In genomic region chr11:76992886-76993285, GRCm38 (mm10) we compare ENCODE assay signal across 13 mouse cellular contexts. TPM values are rescaled to one million over a fixed set of nuclear protein-coding genes. Genes with fewer than 3 reads are reported as not detected.
DNase-seq lines count a peak whose midpoint lies in the region; ATAC-seq and TF ChIP-seq lines count a peak whose summit lies in the region.
"Had no signal": no experiment of that assay in that cellular context is flagged by ENCODE, and none has a peak within 500 bp of the region (broad histone marks: within the 10 kb centered on the region; RNA-seq: fewer than 3 reads in every experiment).

No protein-coding gene starts in this region.

- H3K27me3 ChIP-seq in forebrain, embryonic 11.5 days (ENCODE audit: control insufficient read depth, insufficient read depth, low read length), result peaks cover 6% of the 10 kb centered on the region

- H3K9ac ChIP-seq in forebrain, embryonic 11.5 days (ENCODE audit: low read length), result no peak overlapping the region
- H3K9ac ChIP-seq: lung, embryonic 15.5 days had no signal

- no peaks in the 10 kb centered on the region; the same call in 1 of the 2 replicates for H3K36me3 ChIP-seq in forebrain, embryonic 11.5 days (ENCODE audit: control insufficient read depth, insufficient read depth, low read length)

- no peak for TF ChIP-seq POLR2A in lung, adult 2 months (IDR thresholded peaks at IDR 0.05; ENCODE audit: borderline replicate concordance, extremely low read depth, low read depth, low read length)

- intact Hi-C loops in left cerebral cortex, postnatal 14 days (cut with DNase I), result no loop called here

- peak; percentile 36 to 38 for DNase-seq in lung, postnatal 4 days
- DNase-seq in lung, adult 2 months, result no peak
- peak; percentile 44 for DNase-seq in spleen, adult 12 weeks (ENCODE audit: low spot score)
- DNase-seq in thymus, postnatal 4 days, result peak; percentile 53
- DNase-seq in left cerebral cortex, postnatal 14 days (ENCODE audit: low spot score in 2 of 2), result no peak
- no peak for DNase-seq in forebrain, embryonic 11.5 days (ENCODE audit: low spot score)
- no peak for DNase-seq in cerebellum, postnatal 36 days
- DNase-seq: cerebellum, adult 9-11 months had no signal

- H3K9me3 ChIP-seq in forebrain, embryonic 11.5 days (ENCODE audit: control insufficient read depth, low read length), result no peaks in the 10 kb centered on the region
- H3K9me3 ChIP-seq: lung, embryonic 15.5 days had no signal

- H3K27ac ChIP-seq in forebrain, embryonic 11.5 days (ENCODE audit: low read depth, low read length), result no peak overlapping the region
- H3K27ac ChIP-seq: lung, embryonic 15.5 days had no signal

- H3K4me2 ChIP-seq in forebrain, embryonic 11.5 days (ENCODE audit: low read depth, low read length, severe bottlenecking), result no peak overlapping the region
- H3K4me2 ChIP-seq: lung, embryonic 15.5 days had no signal

- ATAC-seq in common myeloid progenitor, adult 5-6 weeks (replicated peaks; ENCODE audit: low read depth, poor library complexity, severe bottlenecking), result peak; percentile 78
- ATAC-seq in forebrain, embryonic 11.5 days (replicated peaks; ENCODE audit: low FRiP score), result no peak
- ATAC-seq: intestine, postnatal 0 days; Patski had no signal

- TF ChIP-seq CTCF in lung, adult 2 months (IDR thresholded peaks at IDR 0.05; ENCODE audit: insufficient read depth, low read length), result no peak

- H3K4me3 ChIP-seq in lung, adult 2 months (replicated peaks; ENCODE audit: extremely low read depth, low read depth, low read length), result no peak overlapping the region
- no peak overlapping the region for H3K4me3 ChIP-seq in forebrain, embryonic 11.5 days (ENCODE audit: low read depth, low read length)
- H3K4me3 ChIP-seq: lung, embryonic 15.5 days had no signal

- peaks cover 16% of the 10 kb centered on the region for H3K4me1 ChIP-seq in lung, adult 2 months (ENCODE audit: control insufficient read depth, insufficient read depth, low read length)
- no peaks in the 10 kb centered on the region for H3K4me1 ChIP-seq in forebrain, embryonic 11.5 days (replicated peaks; ENCODE audit: control insufficient read depth, insufficient read depth, low read length)

- WGBS in lung, adult 2 months, result 36% methylated on average over 4 of the region's 4 CpGs
- WGBS in forebrain, embryonic 11.5 days, result 42% methylated on average over 4 of the region's 4 CpGs

RNA-seq across cellular contexts. Expression of gene Slc6a4, which starts 5.5 kb away (rescaled TPM):
- polyA plus RNA-seq in lung, adult 2 months (2012; rRNA removed), result 6.1 and 9.5 TPM in 2 replicates
- total RNA-seq in common myeloid progenitor, adult 5-6 weeks (2017), result 0.23 TPM in 1 of 2 replicates, not detected in the other
- total RNA-seq in left cerebral cortex, postnatal 14 days (2021), result not detected
- polyA plus RNA-seq in forebrain, embryonic 11.5 days (2014; fragmentation: Nextera tagmentation; extraction: Ambion mirVana), result 0.41 and 1.2 TPM in 2 replicates
- total RNA-seq: left cerebral cortex, adult 8-10 months had no signal

Comparison
In these comparisons a context has a peak if more than half of its experiments do, and no peak if none do; other contexts are left out.
1. DNase-seq: peak in lung, postnatal 4 days (2 of 2), spleen, adult 12 weeks (single experiment) and thymus, postnatal 4 days (single experiment); none in lung, adult 2 months (single experiment), left cerebral cortex, postnatal 14 days (0 of 2), forebrain, embryonic 11.5 days (single experiment) and cerebellum, postnatal 36 days (0 of 2).